Mouse (Mus musculus) lung, adult 2 months (tissue): ENCODE measurements at regions not wholly inside any gene's neighbourhood (a gene's known extent, or its start where the extent isn't known, plus 50 kb on each side); places are given as distances from the start of the nearest gene placed in this dataset.

Experiments
- CTCF ChIP-seq: fragments of 200-500 bp; IDR thresholded peaks from 2 replicates; pipeline ENCODE4 v1.5.1; 2011; ENCODE audit warnings: mild to moderate bottlenecking, low read length, control low read depth; ENCODE audit not compliant: insufficient read depth
- POLR2A ChIP-seq: fragments of 200-500 bp; IDR thresholded peaks from 2 replicates; pipeline ENCODE4 v1.6.1; 2011; ENCODE audit warnings: low read depth, mild to moderate bottlenecking, control low read depth, low read length, borderline replicate concordance; ENCODE audit errors: extremely low read depth

GRCm38 (mm10) chr6:93041041-93041440 lies 97.7 kb upstream of the Adamts9 start:
- TF ChIP-seq CTCF (no peak), POLR2A (no peak)
